In the genomic region with DNA sequence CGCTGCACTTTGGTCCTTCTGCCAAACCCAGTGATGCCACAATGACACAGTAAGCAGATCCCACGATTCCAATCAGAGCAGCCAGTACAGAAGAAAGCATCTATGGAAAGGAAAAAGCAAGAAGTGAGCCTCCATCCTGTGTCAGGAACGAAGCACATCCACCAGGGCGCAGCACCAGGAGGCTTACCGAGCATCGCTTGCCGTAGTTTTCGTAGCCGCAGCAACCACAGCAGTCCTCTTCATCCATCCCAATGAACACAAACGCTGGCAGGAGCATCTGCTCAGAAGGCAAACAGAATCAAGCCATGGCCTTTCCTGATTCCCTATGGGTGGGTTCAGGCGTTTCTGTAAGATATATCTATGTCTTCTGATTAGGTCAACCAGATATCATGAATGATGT, we compare ENCODE assay signal across 13 mouse cellular contexts. TPM values are rescaled to one million over a fixed set of nuclear protein-coding genes. Genes with fewer than 3 reads are reported as not detected.
DNase-seq lines count a peak whose midpoint lies in the region; TF ChIP-seq lines count a peak whose summit lies in the region.
"Had no signal": no experiment of that assay in that cellular context is flagged by ENCODE, and none has a peak within 500 bp of the region (broad histone marks: within the 10 kb centered on the region; RNA-seq: fewer than 3 reads in every experiment).

No protein-coding gene starts in this region.

- TF ChIP-seq POLR2A in lung, adult 2 months (IDR thresholded peaks at IDR 0.05; ENCODE audit: borderline replicate concordance, extremely low read depth, low read depth, low read length): peak; percentile 51; the same call in 1 of the 2 replicates
- no peak for TF ChIP-seq POLR2A in cortical plate, adult 2 months (IDR thresholded peaks at IDR 0.05; ENCODE audit: extremely low read depth, insufficient read depth, low read length)

- peak overlapping the region; percentile 78 for H3K4me3 ChIP-seq in lung, adult 2 months (replicated peaks; ENCODE audit: extremely low read depth, low read depth, low read length)
- no peak overlapping the region for H3K4me3 ChIP-seq in cortical plate, adult 2 months (ENCODE audit: insufficient read depth, low read length)
- H3K4me3 ChIP-seq: forebrain, embryonic 12.5 days had no signal

- H3K27ac ChIP-seq in cortical plate, adult 2 months (ENCODE audit: insufficient read depth, low read length): no peak overlapping the region
- H3K27ac ChIP-seq: forebrain, embryonic 12.5 days had no signal

- peaks cover 18% of the 10 kb centered on the region for H3K4me1 ChIP-seq in lung, adult 2 months (ENCODE audit: control insufficient read depth, insufficient read depth, low read length)
- H3K4me1 ChIP-seq in cortical plate, adult 2 months (ENCODE audit: control insufficient read depth, insufficient read depth, low read length): no peaks in the 10 kb centered on the region

- 56% methylated on average over 11 of the region's 11 CpGs for WGBS in lung, adult 2 months

- peak; percentile 64 for TF ChIP-seq CTCF in lung, adult 2 months (IDR thresholded peaks at IDR 0.05; ENCODE audit: insufficient read depth, low read length)
- TF ChIP-seq CTCF in cortical plate, adult 2 months (IDR thresholded peaks at IDR 0.05; ENCODE audit: extremely low read depth, insufficient read depth, low read length): 0 out of 2 replicates have a peak, but pooled peaks have one; percentile 2

- peak; percentile 6 for DNase-seq in gastrocnemius, postnatal 10 days
- no peak for DNase-seq in gastrocnemius, adult 8-10 months (ENCODE audit: low spot score in 2 of 2)
- no peak for DNase-seq in lung, adult 2 months
- DNase-seq in lung, postnatal 14 days: no peak
- peak; percentile 59 for DNase-seq in kidney, postnatal 10 days
- DNase-seq in frontal cortex, postnatal 36 days (ENCODE audit: low spot score in 2 of 2): no peak
- DNase-seq in layer of hippocampus, adult 11-12 months (ENCODE audit: low spot score): no peak
- DNase-seq: adrenal gland, adult 8-10 months; cerebellum, adult 8-10 months had no signal

RNA-seq across cellular contexts. Expression of a gene that starts 9.0 kb away (rescaled TPM):
- 10 to 100 TPM; 41.6 to 42.4 TPM for total RNA-seq in gastrocnemius, postnatal 10 days (2021)
- 10 to 100 TPM; 18.0 to 23.3 (median 19.3) TPM for total RNA-seq in gastrocnemius, adult 8-10 months (2022)
- polyA plus RNA-seq in lung, adult 2 months (2012; rRNA removed): 204 and 323 TPM in 2 replicates
- polyA plus RNA-seq in cortical plate, adult 2 months (2012; rRNA removed): 43.1 and 43.7 TPM in 2 replicates
- total RNA-seq: monocyte, adult 5-6 weeks had no signal
- polyA plus RNA-seq: inflammation-experienced regulatory T-cells, adult 6 months had no signal

Comparison
In these comparisons a context has a peak if more than half of its experiments do, and no peak if none do; other contexts are left out.
1. DNase-seq: peak in gastrocnemius, postnatal 10 days (single experiment) and kidney, postnatal 10 days (single experiment); none in gastrocnemius, adult 8-10 months (0 of 2), lung, adult 2 months (single experiment), lung, postnatal 14 days (single experiment), frontal cortex, postnatal 36 days (0 of 2) and layer of hippocampus, adult 11-12 months (single experiment).